Mouse (Mus musculus): ENCODE measurements around the gene Dhodh.

Dhodh gene

DNA sequence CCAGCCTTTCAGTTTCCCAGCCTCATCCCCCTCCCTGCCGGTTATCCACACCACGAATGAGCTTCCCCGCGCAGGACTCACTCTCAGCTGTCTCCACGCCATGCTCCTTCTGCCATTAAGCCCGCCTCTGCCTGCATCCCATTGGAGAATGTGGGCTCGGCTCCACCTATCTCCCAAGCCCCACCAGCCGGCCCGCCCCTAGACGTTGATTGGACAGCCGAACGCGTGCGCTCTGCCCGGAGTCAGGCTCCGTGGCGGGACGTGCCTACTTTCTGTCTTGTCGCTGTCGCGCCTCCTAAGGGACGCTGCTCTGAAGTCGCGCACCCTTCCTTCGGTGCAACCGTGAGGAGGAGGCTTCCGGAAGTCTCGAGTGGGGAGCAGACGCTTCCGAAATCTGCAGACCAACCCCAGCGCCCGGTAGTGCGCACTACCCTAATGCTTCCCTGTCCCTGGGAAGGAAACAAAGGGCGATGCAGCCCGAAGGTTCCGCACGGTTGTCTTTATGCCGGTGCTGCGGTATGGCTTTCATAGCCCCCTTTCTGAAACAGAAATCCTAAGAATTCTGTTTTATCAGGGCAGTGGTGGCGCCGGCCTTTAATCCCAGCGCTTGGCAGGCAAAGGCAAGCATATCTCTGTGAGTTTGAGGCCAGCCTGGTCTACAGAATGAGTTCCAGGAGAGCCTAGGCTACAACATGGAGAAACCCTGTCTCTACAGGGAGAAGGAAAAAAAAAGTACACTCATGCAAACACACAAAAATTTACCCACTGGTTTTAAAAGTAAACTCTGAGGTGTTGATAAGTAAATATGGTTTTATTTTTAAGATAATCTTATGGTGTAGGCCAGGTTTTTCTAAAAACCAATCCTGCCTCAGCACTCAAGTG is at the start of gene Dhodh:
Gene Dhodh, minus strand, starts transcription at position 403 of the 882 bp plus-strand sequence.
- peak; percentile 95 to 96 for DNase-seq

DNA sequence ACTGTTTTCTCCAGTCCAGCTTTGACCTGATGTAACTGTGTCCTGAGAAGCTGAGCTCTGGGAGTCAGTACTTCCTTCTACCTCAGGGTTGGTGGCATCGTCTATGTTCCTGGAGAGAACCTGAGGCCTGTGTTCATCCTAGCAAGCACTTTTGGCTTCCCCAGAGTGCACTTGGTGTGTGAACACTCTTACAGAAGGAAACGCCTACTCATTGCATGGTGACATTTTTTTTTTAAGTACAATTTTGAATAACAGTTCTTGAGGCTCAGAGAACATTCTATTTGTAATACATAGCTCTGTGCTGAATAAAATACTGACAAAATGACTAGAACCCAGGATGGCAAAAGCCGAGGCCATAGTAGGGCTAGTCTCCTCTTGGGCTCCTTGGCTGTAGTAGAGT is 48.4 kb upstream of the Dhodh start:
- no peak for DNase-seq

DNA sequence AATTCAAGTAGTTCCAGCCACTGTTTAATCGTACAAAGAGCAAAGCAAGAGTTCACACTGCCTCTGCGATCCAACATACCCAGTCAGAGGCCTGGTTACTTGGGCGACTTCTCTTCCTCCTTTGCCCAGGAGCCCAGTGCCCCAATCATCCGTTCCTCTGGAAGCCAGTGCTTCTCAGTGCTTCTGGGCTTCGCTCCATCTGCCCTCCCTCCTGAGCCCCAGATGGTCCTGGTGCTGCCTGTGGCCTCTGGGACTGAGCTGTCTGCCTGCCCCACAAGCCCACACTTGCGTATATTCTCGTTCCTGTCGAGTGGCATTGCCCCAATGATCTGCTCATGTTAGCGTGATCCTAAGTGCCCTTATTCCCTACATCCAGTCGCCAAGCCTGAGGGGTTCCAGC is 42.3 kb upstream of the Dhodh start:
- no peak for DNase-seq

DNA sequence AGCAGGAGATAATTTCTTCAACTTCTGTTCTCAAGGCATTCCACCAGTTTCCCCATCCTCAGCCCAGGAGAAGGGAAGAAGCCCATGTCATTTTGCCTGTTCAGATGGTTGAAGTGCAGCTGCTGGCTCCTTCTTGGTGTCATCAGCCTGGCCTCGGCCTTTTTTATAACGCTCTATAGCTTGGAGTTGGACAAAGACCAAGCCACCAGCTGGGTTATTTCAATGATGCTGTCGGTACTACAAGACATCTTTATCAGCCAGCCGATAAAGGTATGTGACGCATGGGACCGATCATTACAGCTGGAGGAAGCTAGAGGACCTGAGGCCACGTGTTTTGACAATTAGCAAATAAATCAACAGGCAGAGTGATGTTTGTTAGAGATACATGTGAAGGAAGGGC is 40.0 kb upstream of the Dhodh start:
- no peak for DNase-seq

DNA sequence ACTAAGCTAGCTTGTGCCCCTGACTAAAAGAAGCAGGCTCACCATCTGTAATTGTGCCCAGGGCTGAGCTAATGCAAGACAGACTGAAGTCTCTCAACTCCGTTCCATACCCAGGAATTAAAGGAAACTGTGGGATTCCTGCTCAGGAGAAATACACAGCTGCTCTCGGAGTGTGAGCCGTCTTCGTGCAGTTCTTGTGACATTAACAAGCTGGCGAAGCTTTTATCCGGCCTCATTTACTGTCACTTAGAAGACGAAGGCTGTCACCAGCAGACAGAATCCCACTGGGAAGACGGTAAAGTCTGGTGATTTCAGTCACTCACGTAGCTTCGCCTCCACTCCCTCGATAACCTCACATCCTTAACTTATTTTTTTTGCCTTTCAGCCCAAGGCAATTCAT is 38.9 kb upstream of the Dhodh start:
- no peak for DNase-seq

- DNase-seq: no peak
These were observed 32.8 kb upstream of the Dhodh start for GRCm38 (mm10) chr8:109641236-109641635.

DNA sequence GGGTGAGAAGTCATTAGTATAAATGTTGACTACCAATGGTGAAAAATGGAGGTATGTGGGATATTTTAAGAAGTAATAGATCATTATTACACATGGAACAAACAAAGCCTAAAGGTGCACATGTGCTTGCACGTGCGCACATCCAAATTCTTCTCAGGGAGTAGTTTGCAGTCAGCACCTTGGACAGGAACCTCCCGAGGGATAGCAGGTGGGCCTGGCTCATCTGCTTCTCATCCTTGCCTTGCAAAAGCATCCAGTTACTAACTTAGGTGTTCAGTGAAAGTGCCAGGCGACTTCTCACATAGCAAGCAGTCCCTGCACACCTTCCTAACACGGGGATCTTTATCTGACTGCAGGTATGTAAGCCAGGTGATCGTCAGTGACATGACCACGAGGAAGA is 31.9 kb upstream of the Dhodh start:
- DNase-seq: no peak

DNA sequence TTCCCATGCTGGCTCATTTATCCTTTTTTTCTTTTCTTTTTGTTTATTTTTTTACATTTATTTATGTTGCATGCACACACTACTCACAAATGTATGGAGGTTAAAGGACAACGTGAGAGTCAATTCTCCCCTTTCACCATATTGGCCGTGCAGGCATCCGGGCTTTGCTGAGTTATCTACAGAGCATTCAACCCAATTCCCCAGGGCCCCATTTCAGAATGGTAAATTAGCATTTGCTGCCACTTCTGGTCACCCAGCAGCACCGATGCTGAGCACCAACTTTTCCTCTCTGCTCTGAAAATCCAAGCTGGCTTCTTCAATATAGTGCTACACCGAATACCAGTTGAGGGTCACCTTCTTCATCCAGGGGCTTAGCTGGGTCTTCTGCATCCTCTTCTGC is 30.4 kb upstream of the Dhodh start:
- no peak for DNase-seq

DNA sequence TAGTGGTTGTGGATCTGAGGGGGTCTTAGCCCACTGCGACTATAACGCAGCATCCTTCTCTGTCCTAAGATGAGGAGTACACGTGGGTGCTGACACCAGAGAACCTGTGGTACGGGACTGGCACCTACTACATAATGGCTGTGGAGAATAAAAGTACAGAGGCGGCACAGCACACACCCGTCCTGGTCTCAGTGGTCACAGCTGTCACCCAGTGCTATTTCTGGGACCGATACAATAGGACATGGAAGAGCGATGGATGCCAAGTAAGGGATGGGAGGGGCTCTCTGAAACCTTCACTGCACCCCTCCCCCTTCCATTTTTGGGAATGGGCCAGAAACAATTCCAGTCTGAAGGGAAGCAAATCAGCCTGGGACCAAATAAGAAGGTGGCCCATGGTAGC is 26.7 kb upstream of the Dhodh start:
- no peak for DNase-seq

DNA sequence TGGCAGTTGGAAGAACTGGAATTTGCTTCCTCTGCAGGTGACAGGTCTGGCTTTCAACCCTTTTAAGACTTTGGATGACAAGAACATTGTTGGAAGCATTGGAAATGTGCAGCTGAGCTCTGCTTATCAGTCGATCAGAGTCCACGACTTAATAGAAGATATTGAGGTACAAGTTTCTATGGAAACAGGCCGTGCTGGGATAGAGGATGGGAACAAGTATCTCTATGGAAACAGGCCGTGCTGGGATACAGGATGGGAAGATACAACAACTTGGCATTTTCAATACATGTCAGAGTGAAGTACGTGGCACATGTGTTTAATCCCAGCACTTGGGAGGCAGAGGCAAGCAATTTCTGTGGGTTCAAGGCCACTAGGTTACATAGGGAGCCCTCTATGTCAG is 24.0 kb upstream of the Dhodh start:
- no peak for DNase-seq

- no peak for DNase-seq
These were observed 20.2 kb upstream of the Dhodh start for GRCm38 (mm10) chr8:109628638-109629037.

DNA sequence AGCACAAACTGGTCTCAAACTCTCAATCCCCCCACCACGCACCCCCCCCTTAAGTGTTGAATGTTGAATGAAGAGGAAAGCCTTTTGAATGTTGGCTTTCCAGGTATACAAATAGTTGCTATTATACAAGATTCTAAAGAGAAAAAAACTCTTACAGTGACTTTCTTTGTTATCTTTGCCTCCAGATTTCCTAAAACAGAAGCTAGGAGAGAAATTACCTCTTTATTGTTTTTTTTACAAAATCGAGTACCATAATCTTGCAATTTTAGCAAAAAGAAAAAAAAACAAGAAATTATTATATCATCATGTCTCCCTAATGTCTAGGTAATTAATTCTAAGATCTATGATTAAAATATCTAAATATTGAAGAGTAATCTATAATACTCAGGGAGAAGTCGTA is 7.1 kb upstream of the Dhodh start:
- no peak for DNase-seq

DNA sequence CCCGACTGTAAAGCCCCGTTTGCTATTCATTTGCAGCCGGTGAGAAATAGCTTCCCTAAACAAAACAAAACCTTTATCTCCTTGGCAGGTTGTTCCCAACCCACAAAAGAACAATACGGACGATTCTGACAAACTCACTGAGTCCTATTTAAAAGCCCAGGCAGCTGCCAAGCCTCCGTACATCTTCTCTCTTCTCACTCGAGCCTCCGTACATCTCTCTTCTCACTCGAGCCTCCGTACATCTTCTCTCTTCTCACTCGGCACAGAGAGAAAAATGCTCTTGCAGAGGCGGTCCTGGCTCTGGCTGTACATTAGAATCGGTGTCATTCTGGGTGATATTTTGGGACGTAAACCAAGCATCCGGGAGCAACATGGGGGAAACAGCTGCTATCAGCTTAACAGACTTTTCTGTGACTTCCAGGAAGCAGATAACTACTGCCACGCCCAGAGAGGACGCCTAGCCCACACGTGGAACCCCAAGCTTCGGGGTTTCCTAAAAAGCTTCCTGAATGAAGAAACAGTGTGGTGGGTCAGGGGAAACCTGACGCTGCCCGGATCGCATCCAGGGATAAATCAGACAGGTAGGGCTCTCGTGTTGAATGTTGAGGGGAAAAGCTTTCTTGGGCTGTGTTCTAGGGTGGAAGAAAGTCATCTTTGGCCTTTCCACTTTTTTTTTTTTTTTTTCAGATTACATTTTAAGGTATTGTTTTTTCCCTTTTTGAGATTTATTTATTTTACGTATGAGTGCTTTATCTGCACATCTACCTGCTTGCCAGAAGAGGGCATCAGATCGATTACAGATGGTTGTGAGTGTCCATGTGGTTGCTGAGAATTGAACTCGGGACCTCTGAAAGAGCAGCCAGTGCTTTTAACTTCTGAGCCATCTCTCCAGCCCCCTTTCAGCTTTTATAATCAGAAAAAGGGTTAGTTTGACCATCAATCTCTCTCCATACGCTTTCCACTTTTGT is 6.1 kb upstream of the Dhodh start, which contains the start of gene Pkd1l3:
Gene Pkd1l3, plus strand, starts transcription at position 275 of the 968 bp plus-strand sequence.
- no peak for DNase-seq

- peak in 1 of 2 experiments; percentile 40 for DNase-seq
These were observed 655 bp upstream of the Dhodh start for GRCm38 (mm10) chr8:109609153-109609502.

- DNase-seq: no peak
These were observed 823 bp downstream of the Dhodh start for GRCm38 (mm10) chr8:109607650-109608049.

- DNase-seq: no peak
These were observed 1.7 kb downstream of the Dhodh start for GRCm38 (mm10) chr8:109606725-109607124.

DNA sequence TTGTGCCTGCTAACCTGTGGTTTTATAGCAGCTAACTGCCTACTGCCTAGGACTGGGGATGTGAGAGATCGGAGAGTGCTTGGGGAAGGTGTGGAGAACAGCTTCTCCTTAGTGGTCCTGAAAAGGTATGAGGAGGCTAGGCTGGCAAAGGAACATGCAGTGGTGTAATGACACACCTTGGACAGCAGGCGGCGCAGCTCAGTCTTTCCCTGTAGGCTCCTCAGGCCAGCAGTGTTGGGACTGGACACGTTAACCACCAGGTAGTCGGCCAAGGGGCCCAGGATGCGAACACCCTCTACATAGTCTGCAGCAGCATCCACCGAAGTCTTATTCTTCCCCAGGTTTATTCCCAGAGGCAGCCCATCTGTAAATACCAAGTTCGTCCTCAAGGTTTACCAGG is 12.6 kb downstream of the Dhodh start:
- peak in 1 of 2 experiments; percentile 40 for DNase-seq

DNA sequence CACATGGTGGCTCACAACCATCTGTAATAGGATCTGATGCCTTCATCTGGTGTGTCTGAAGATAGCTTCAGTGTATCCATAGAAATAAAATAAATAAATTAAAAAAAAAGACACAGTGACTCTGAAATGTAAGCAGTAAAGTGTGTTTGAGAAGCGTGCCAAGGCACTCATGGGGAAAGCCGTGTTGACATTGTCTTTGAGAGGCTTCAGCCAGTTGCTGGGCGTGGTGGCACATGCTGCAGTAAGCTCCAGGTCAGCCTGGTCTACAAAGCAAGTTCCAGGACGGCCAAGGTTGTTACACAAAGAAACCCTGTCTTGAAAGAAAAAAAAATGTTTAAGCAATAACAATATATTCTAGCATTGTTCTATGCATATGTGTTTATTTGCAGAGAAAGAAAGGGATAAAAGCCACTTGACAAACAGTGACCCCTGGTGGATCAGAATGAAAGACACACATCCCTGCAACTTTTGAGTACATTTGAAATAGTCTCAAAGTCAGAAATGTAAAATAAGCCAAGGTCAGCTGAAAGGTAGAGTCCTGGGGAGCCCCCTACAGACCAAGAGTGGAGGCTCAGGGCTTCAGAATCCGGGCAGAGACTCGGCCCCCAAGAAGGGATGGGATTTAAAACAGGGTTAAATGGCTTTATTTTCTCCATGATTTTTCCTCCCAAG is 15.2 kb downstream of the Dhodh start:
- peak; percentile 15 to 18 for DNase-seq

DNA sequence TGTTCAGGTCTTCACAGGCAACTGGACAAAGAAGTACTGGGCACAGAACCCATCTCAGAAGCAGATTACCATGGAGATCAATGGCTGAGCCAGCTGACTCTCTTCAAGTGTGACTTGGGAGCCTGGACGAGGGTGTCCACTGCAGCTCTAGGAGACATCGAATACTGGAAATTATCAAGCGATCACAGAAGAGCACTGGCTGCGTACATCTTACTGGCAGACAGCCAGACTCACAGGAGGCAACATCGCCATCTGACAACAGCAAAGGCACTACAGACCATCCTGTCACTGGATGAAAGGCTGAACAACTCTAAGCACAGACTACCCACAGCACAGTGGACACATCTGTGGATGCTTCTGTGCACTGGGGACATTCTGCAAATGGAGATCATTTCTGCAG is 16.3 kb downstream of the Dhodh start:
- DNase-seq: no peak

DNA sequence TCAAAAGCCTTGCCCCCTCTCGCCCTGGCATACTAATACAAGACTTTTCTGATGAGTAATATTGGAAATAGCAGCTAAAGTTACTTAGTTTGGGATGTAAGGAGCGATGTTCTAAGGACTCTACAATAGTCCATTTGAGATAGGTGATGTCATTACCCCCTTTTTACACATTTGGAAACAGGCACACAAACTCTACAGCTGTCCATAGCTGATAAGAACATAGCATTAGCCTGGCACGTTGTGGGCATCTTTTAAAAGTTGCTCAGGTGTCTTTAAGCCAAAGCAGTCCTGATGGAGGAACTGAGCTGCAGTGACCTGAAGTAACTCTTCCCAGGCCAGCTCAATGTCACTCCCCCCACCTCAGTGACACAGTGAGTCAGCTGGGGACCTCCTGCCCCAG is 17.1 kb downstream of the Dhodh start:
- no peak for DNase-seq

DNA sequence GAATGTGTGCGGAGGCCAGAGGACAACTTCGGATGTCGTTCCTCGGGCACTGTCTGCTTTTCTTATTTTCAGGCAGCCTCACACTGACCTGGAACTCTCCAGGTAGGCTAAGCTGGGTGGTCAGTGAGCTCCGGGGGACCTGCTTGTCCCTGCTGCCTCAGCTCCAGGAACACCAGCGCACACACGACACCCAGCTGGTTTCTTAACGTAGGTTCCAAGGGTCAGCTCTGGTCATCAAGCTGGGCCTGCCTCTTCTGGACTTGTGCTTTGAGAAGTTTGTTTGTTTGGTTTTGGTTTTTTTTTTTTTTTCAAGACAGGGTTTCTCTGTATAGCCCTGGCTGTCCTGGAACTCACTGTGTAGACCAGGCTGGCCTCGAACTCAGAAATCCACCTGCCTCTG is 17.6 kb downstream of the Dhodh start:
- no peak for DNase-seq

DNA sequence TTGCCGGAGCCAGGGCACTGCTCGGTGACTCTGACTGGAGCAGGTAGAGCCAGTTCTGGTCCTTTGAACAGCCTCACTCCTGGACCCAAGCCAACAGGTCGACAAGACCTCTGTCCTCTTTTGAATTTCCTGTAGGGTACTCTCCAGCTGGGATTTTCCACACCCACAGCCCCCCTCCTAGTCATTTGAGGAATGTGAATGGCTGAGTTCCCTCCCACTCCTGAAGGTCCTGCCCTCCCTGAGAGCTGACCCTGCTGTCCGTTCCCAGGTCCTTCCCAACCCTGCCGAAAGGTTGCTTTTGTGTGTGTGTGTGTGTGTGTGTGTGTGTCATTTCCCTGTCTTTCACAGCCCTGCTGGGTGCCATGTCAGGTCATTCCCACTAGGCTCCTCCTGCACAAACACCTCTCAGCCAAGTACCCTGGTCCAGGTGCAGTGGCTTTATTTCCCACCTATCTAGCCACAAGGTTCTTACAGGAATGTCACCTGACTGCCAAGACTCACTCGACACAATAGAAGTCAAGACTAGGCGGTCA is 21.4 kb downstream of the Dhodh start:
- DNase-seq: peak; percentile 58 to 69

- DNase-seq: no peak
These were observed 22.8 kb downstream of the Dhodh start for GRCm38 (mm10) chr8:109585652-109586051.
